Mouse (Mus musculus) kidney, adult 2 months (tissue): ENCODE results near the gene Otud7a.

Source experiments
- CTCF ChIP-seq: fragments of 200-500 bp; conservative IDR thresholded peaks from 2 replicates; pipeline ENCODE4 v1.5.1; 2011; ENCODE audit warnings: low read depth, mild to moderate bottlenecking, control low read depth, low read length, moderate library complexity, mixed read lengths; ENCODE audit not compliant: insufficient read depth, insufficient read length
- POLR2A ChIP-seq: fragments of 200-500 bp; IDR thresholded peaks from one replicate; pipeline ENCODE4 v1.6.1; 2011; ENCODE audit warnings: low read depth, low read length, control low read depth

DNA sequence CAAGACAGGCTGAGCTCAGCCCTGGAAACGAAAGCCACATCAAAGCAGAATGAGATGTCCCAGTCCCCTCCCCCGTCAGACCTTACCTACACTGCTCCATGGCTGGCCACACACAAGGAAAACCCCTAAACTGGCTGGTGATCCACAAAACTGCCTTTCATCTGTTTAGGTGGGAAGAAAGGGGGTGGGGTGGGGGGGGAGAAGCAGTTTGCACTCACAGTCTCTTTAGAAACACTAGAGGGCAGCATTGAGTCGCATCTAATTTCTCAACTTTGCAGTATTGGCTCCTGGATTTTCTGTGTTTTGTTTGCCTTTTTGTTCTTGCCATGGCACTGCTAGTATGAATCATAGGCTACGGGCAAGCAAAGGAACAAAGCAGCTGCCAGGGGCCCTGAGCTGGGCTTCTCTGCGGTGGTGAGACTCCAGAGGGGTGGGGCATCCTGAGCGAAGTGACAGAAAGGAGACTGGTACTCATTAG lies 308.8 kb downstream of the Otud7a start:
- TF ChIP-seq CTCF (peak; percentile 41), POLR2A (no peak)
